Mouse (Mus musculus) E14TG2a.4 (cell line): ENCODE data around the gene Gm10717.
"Not testable (repeated sequence)": the region's sequence is repeated elsewhere in the genome, so short reads cannot be mapped to it uniquely, and the experiment has no call there.

Experiments
- CTCF ChIP-seq: conservative IDR thresholded peaks from 2 replicates; pipeline ENCODE4 v1.5.1; 2014; ENCODE audit warnings: low read length
- NANOG ChIP-seq: IDR thresholded peaks from 2 replicates; pipeline ENCODE4 v1.6.1; 2014; ENCODE audit warnings: borderline replicate concordance, low read length, mixed read lengths
- POU5F1 ChIP-seq: IDR thresholded peaks from 2 replicates; pipeline ENCODE4 v1.6.1; 2014; ENCODE audit warnings: low read length, borderline replicate concordance

GRCm38 (mm10) chr9:3006636-3007035 lies 18.6 kb upstream of the Gm10717 start:
- TF ChIP-seq CTCF, POU5F1, NANOG: not testable (repeated sequence)
